Mouse (Mus musculus) G1E (cell line): ENCODE results near the gene Kbtbd7. TPM values are rescaled to one million over a fixed set of nuclear protein-coding genes. Genes with fewer than 3 reads are reported as not detected.
"Not testable (repeated sequence)": the region's sequence is repeated elsewhere in the genome, so short reads cannot be mapped to it uniquely, and the experiment has no call there.

Experiments
- ATAC-seq: 2 replicates; pipeline ENCODE4 v1.8.0; 2016; ENCODE audit warnings: mild to moderate bottlenecking; ENCODE audit not compliant: insufficient number of reproducible peaks, poor library complexity, low FRiP score, severe bottlenecking; ENCODE audit errors: extremely low read depth
- DNase-seq: peaks from one replicate; pipeline ENCODE4 v3.0.0; 2012; ENCODE audit warnings: low spot score
- H3K27me3 ChIP-seq: 2 replicates; pipeline ENCODE4 v1.6.1; 2012; ENCODE audit warnings: mild to moderate bottlenecking, low read length, inconsistent platforms; ENCODE audit not compliant: insufficient read depth
- H3K36me3 ChIP-seq: replicated peaks from 2 replicates; pipeline ENCODE3; 2012; ENCODE audit warnings: mild to moderate bottlenecking, inconsistent platforms
- H3K4me1 ChIP-seq: 2 replicates; pipeline ENCODE4 v1.6.1; 2012; ENCODE audit warnings: low read depth, low read length, inconsistent platforms, mixed read lengths; ENCODE audit not compliant: insufficient read depth
- H3K4me3 ChIP-seq: 2 replicates; pipeline ENCODE4 v1.5.1; 2012; ENCODE audit warnings: low read depth, mild to moderate bottlenecking, inconsistent platforms, low read length, moderate library complexity, mixed read lengths
- H3K9me3 ChIP-seq: replicated peaks from 2 replicates; pipeline ENCODE4 v1.6.1; 2012; ENCODE audit warnings: inconsistent platforms
- CTCF ChIP-seq: IDR thresholded peaks from 2 replicates; pipeline ENCODE4 v1.5.1; 2012; ENCODE audit warnings: low read depth, low read length, inconsistent platforms, mixed read lengths
- GATA1 ChIP-seq: IDR thresholded peaks from 2 replicates; pipeline ENCODE4 v1.6.1; 2012; ENCODE audit warnings: borderline replicate concordance, low read length, inconsistent platforms, mixed read lengths
- GATA2 ChIP-seq: IDR thresholded peaks from 2 replicates; pipeline ENCODE4 v1.6.1; 2012; ENCODE audit warnings: low read depth, low read length, inconsistent platforms, borderline replicate concordance
- POLR2AphosphoS5 ChIP-seq: IDR thresholded peaks from 2 replicates; pipeline ENCODE4 v1.6.1; 2012; ENCODE audit warnings: low read depth, low read length, inconsistent platforms; ENCODE audit not compliant: insufficient replicate concordance
- TAL1 ChIP-seq: conservative IDR thresholded peaks from 2 replicates; pipeline ENCODE4 v1.6.1; 2012; ENCODE audit warnings: low read depth, low read length, inconsistent platforms, mixed read lengths
- polyA plus RNA-seq: library from polyadenylated mRNA; stranded (reverse); fragments of >175 nt; gene quantifications from 2 replicates; pipeline ENCODE4 v1.2.3, GENCODE M21; 2012
- total RNA-seq, 2 experiments: library from RNA; stranded (forward) in 1 of 2; stranded (reverse) in 1 of 2; fragments of 200-1000 nt in 1 of 2; fragments of >200 nt in 1 of 2; fragmentation: Nextera tagmentation in 1 of 2; gene quantifications; 2 replicates each; pipeline ENCODE4 v1.2.3; 2014 to 2017

Kbtbd7 gene
- total and polyA plus RNA-seq, 3 experiments: 4.3 to 24.9 (median 17.6) TPM

- Histone ChIP-seq H3K36me3 (no peaks in the 10 kb centered on the region), H3K4me3 (no peak overlapping the region), H3K9me3 (no peaks in the 10 kb centered on the region), H3K27me3 (peaks cover 20% of the 10 kb centered on the region), H3K4me1 (peaks cover 5% of the 10 kb centered on the region)
- DNase-seq: no peak
- no peak for TF ChIP-seq GATA1
- TF ChIP-seq POLR2AphosphoS5: no peak
- TF ChIP-seq CTCF: no peak
- TF ChIP-seq TAL1: no peak
- no peak for TF ChIP-seq GATA2
- no peak for ATAC-seq
Observed at GRCm38 (mm10) chr14:79445055-79445620, 18.8 kb downstream of the Kbtbd7 start.

GRCm38 (mm10) chr14:79451681-79452590, 25.6 kb downstream of the Kbtbd7 start, which contains the start of gene Kbtbd6:
TSS of gene Kbtbd6 (plus strand) at chr14:79451835.
- not testable (repeated sequence) for H3K4me1 ChIP-seq, H3K36me3 ChIP-seq, H3K27me3 ChIP-seq, H3K9me3 ChIP-seq
- peak; percentile 70 for DNase-seq
- peak; percentile 86 for ATAC-seq
- peak within 1 kb of the TSS; percentile 72 for H3K4me3 ChIP-seq

GRCm38 (mm10) chr14:79452591-79452934, 26.3 kb downstream of the Kbtbd7 start:
- H3K4me3 ChIP-seq: not testable (repeated sequence)

GRCm38 (mm10) chr14:79460401-79460800, 34.1 kb downstream of the Kbtbd7 start:
- H3K4me1 ChIP-seq: peaks cover 5% of the 10 kb centered on the region; the same call in 1 of the 2 replicates
- TF ChIP-seq GATA2: no peak
- TF ChIP-seq GATA1: no peak
- TF ChIP-seq CTCF: no peak
- no peak for TF ChIP-seq TAL1
- TF ChIP-seq POLR2AphosphoS5: no peak
- no peaks in the 10 kb centered on the region for H3K9me3 ChIP-seq
- DNase-seq (no peak), ATAC-seq (no peak)
- no peak overlapping the region for H3K4me3 ChIP-seq
- peaks cover 42% of the 10 kb centered on the region for H3K36me3 ChIP-seq
- no peaks in the 10 kb centered on the region for H3K27me3 ChIP-seq

More at GRCm38 (mm10) chr14:79452591-79452934, 26.3 kb downstream of the Kbtbd7 start:
- DNase-seq, H3K27me3 ChIP-seq, ATAC-seq, H3K9me3 ChIP-seq, H3K36me3 ChIP-seq, H3K4me1 ChIP-seq: not testable (repeated sequence)

GRCm38 (mm10) chr14:79460988-79461387, 34.7 kb downstream of the Kbtbd7 start:
- Histone ChIP-seq H3K36me3 (peaks cover 46% of the 10 kb centered on the region), H3K4me1 (peaks cover 5% of the 10 kb centered on the region; the same call in 1 of the 2 replicates), H3K27me3 (no peaks in the 10 kb centered on the region), H3K9me3 (no peaks in the 10 kb centered on the region), H3K4me3 (no peak overlapping the region)
- no peak for ATAC-seq
- no peak for DNase-seq
- no peak for TF ChIP-seq CTCF
- TF ChIP-seq GATA1: no peak
- no peak for TF ChIP-seq GATA2
- no peak for TF ChIP-seq POLR2AphosphoS5
- no peak for TF ChIP-seq TAL1

- DNase-seq: no peak
- TF ChIP-seq GATA2 (no peak), TAL1 (no peak), CTCF (no peak), GATA1 (no peak), POLR2AphosphoS5 (no peak)
- H3K36me3 ChIP-seq: peaks cover 83% of the 10 kb centered on the region
- H3K9me3 ChIP-seq: no peaks in the 10 kb centered on the region
- H3K4me1 ChIP-seq: no peaks in the 10 kb centered on the region
- no peak overlapping the region for H3K4me3 ChIP-seq
- no peaks in the 10 kb centered on the region for H3K27me3 ChIP-seq
- ATAC-seq: no peak
Observed at GRCm38 (mm10) chr14:79465623-79466022, 39.3 kb downstream of the Kbtbd7 start.
